Mouse (Mus musculus): ENCODE results near the gene Taok3. TPM values are rescaled to one million over a fixed set of nuclear protein-coding genes. Genes with fewer than 3 reads are reported as not detected.

Taok3 gene
- polyA plus RNA-seq, 1 experiment from 2014 or later, result 32.1 TPM

GRCm38 (mm10) chr5:117146165-117146564 is 26.2 kb downstream of the Taok3 start:
- no peak overlapping the region for H3K4me2 ChIP-seq (ENCODE audit: low read length)
- H3K4me1 ChIP-seq (ENCODE audit: control insufficient read depth, insufficient read depth, low read length), result no peaks in the 10 kb centered on the region
- H3K4me3 ChIP-seq (ENCODE audit: low read depth, low read length), result no peak overlapping the region
- ATAC-seq (no peak), DNase-seq (ENCODE audit: low spot score) (no peak)
- no peak overlapping the region for H3K9ac ChIP-seq (ENCODE audit: low read length)
- H3K9me3 ChIP-seq (replicated peaks; ENCODE audit: control insufficient read depth, low read length), result no peaks in the 10 kb centered on the region
- no peak overlapping the region for H3K27ac ChIP-seq (ENCODE audit: low read depth, low read length)
- H3K36me3 ChIP-seq (ENCODE audit: control insufficient read depth, insufficient read depth, low read length), result no peaks in the 10 kb centered on the region
- H3K27me3 ChIP-seq (replicated peaks; ENCODE audit: control insufficient read depth, insufficient read depth, low read length), result no peaks in the 10 kb centered on the region

DNA sequence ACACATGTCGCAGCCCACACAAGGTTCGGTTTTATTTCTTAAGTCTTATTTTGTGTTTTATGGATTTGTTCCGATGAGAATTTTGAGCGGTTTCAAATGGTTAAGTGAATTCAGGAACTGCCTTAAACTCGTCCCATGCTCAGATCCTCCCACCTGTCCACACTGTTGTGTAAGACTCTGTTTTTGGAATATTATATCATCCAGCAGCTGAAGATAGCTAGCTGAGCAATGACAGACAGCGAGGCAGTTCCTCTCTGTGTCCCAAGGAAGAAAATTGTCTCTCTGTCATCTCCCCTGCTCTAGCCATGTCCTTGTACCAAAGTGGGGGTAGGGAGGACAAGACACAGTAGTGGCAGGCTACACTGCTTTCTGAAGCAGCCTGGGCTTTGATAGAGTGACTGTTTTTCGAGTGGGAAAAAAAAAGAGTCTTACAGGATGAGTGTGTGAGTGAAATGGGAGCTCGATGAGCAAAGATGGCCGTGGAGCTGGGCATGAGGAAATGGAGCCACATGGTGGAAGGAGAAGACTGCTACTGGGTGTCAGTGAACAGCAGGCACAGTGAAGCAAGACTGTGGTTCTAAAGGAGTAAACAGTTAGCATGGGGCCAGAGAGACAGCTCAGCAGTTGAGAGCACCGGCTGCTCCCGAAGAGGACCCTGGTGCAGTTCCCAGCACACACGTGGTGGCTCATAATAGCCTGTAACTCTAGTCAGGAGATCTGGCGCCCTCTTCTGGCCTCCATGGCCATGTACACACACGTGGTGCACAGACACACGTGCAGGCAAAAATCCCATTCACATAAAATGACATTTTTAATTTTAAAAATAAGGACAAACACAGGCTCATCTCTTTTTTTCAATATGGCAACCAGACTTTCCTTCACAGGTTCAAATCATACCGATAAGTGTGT is 27.5 kb downstream of the Taok3 start:
- WGBS, result 91% methylated on average over 16 of the region's 16 CpGs
- DNase-seq (ENCODE audit: low spot score) (no peak), ATAC-seq (no peak)
- no peak overlapping the region for H3K27ac ChIP-seq (ENCODE audit: low read depth, low read length)
- no peak overlapping the region for H3K4me2 ChIP-seq (ENCODE audit: low read length)
- no peaks in the 10 kb centered on the region for H3K9me3 ChIP-seq (replicated peaks; ENCODE audit: control insufficient read depth, low read length)
- H3K27me3 ChIP-seq (replicated peaks; ENCODE audit: control insufficient read depth, insufficient read depth, low read length), result no peaks in the 10 kb centered on the region
- H3K4me1 ChIP-seq (ENCODE audit: control insufficient read depth, insufficient read depth, low read length), result no peaks in the 10 kb centered on the region
- H3K36me3 ChIP-seq (ENCODE audit: control insufficient read depth, insufficient read depth, low read length), result no peaks in the 10 kb centered on the region
- H3K9ac ChIP-seq (ENCODE audit: low read length), result no peak overlapping the region
- H3K4me3 ChIP-seq (ENCODE audit: low read depth, low read length), result no peak overlapping the region

DNA sequence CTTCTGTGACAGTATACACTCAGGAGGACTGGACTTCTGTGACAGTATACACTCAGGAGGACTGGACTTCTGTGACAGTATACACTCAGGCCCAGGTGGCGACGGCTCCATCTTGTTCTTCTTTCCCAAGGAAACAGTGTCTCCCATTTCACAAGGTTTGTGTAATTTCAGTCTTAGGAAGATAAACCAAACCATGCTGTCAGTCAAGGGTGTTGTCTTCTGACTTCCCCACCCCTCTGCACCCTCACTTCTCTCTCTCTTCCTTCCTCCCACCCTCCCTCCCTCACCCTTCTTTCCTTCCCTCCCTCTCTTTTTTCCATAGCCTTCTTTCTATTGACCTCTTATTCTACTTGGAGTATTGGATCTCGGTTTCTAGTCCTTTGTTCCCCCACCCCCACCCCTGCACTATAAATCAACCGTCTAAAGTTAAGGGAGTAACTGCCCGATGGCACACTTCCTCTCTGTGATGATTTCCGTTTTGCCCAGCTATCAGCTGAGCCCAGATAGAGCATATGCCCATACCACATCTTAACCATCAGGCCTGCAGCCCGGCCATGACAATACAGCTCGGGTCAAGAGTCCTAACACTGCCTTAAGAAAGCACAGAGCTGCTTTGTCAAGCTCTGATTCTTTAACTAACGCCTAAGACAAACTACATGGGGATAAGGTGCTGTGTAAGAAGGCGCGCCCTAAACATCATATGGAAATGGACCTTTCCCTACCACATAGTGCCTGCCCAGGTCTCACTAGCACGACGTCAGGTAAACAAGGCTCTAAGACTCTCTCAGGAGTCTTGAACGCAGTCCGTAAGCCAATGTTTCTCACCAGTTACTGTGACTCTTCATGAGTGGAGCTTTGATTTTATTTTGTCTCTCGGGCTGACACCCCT is 29.4 kb downstream of the Taok3 start:
- Histone ChIP-seq H3K36me3 (ENCODE audit: control insufficient read depth, insufficient read depth, low read length) (no peaks in the 10 kb centered on the region), H3K4me1 (ENCODE audit: control insufficient read depth, insufficient read depth, low read length) (no peaks in the 10 kb centered on the region), H3K9ac (ENCODE audit: low read length) (no peak overlapping the region), H3K27ac (ENCODE audit: low read depth, low read length) (no peak overlapping the region), H3K9me3 (replicated peaks; ENCODE audit: control insufficient read depth, low read length) (no peaks in the 10 kb centered on the region), H3K4me3 (ENCODE audit: low read depth, low read length) (no peak overlapping the region), H3K27me3 (replicated peaks; ENCODE audit: control insufficient read depth, insufficient read depth, low read length) (no peaks in the 10 kb centered on the region), H3K4me2 (ENCODE audit: low read length) (no peak overlapping the region)
- ATAC-seq, result no peak
- DNase-seq (ENCODE audit: low spot score), result no peak
- WGBS, result 84% methylated on average over 16 of the region's 16 CpGs

GRCm38 (mm10) chr5:117150068-117150467 is 30.1 kb downstream of the Taok3 start:
- 83% methylated on average over 5 of the region's 5 CpGs for WGBS
- Histone ChIP-seq H3K4me3 (ENCODE audit: low read depth, low read length) (no peak overlapping the region), H3K27ac (ENCODE audit: low read depth, low read length) (no peak overlapping the region), H3K9ac (ENCODE audit: low read length) (no peak overlapping the region), H3K27me3 (replicated peaks; ENCODE audit: control insufficient read depth, insufficient read depth, low read length) (no peaks in the 10 kb centered on the region), H3K4me2 (ENCODE audit: low read length) (no peak overlapping the region), H3K9me3 (replicated peaks; ENCODE audit: control insufficient read depth, low read length) (no peaks in the 10 kb centered on the region), H3K4me1 (ENCODE audit: control insufficient read depth, insufficient read depth, low read length) (no peaks in the 10 kb centered on the region), H3K36me3 (ENCODE audit: control insufficient read depth, insufficient read depth, low read length) (no peaks in the 10 kb centered on the region)
- DNase-seq (ENCODE audit: low spot score), result no peak
- no peak for ATAC-seq

- DNase-seq (ENCODE audit: low spot score) (no peak), ATAC-seq (no peak)
- H3K36me3 ChIP-seq (ENCODE audit: control insufficient read depth, insufficient read depth, low read length), result no peaks in the 10 kb centered on the region
- no peaks in the 10 kb centered on the region for H3K4me1 ChIP-seq (ENCODE audit: control insufficient read depth, insufficient read depth, low read length)
- no peak overlapping the region for H3K9ac ChIP-seq (ENCODE audit: low read length)
- H3K27ac ChIP-seq (ENCODE audit: low read depth, low read length), result no peak overlapping the region
- no peaks in the 10 kb centered on the region for H3K27me3 ChIP-seq (replicated peaks; ENCODE audit: control insufficient read depth, insufficient read depth, low read length)
- no peak overlapping the region for H3K4me2 ChIP-seq (ENCODE audit: low read length)
- H3K4me3 ChIP-seq (ENCODE audit: low read depth, low read length), result no peak overlapping the region
- no peaks in the 10 kb centered on the region for H3K9me3 ChIP-seq (replicated peaks; ENCODE audit: control insufficient read depth, low read length)
Measured at GRCm38 (mm10) chr5:117152944-117153343, 33.0 kb downstream of the Taok3 start.

DNA sequence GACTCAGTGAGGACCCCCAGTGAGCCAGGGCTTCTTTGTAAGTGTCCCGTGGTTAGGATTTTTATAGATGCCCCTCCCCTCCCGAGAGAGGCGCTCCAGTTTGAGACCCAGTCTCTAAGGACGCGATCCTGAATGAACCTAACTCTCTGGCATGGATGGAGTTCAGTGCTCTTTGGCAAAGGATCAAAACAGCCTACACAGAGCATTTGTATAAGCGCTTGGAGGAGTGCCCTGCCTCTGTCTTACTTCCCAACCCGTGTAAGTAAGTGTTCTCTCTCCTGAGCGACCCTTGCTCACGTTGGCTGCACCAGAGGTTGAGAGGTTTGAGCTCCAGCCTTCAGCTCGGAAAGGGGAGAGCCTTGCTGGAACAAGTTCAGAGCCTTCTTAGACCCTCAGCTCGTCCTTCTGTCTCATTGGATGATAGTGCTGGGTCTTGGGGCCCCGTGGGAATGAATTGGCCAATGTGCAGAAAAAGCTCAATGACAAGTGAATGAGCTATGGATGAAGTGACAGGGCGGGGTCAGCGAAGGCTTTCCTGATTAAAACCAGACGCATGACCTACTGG is 33.7 kb downstream of the Taok3 start:
- Histone ChIP-seq H3K4me1 (ENCODE audit: control insufficient read depth, insufficient read depth, low read length) (no peaks in the 10 kb centered on the region), H3K4me2 (ENCODE audit: low read length) (no peak overlapping the region), H3K27ac (ENCODE audit: low read depth, low read length) (no peak overlapping the region), H3K36me3 (ENCODE audit: control insufficient read depth, insufficient read depth, low read length) (no peaks in the 10 kb centered on the region), H3K4me3 (ENCODE audit: low read depth, low read length) (no peak overlapping the region), H3K9me3 (replicated peaks; ENCODE audit: control insufficient read depth, low read length) (no peaks in the 10 kb centered on the region), H3K9ac (ENCODE audit: low read length) (no peak overlapping the region), H3K27me3 (replicated peaks; ENCODE audit: control insufficient read depth, insufficient read depth, low read length) (no peaks in the 10 kb centered on the region)
- ATAC-seq, result no peak
- DNase-seq (ENCODE audit: low spot score), result peak; percentile 30
- WGBS, result 71% methylated on average over 15 of the region's 15 CpGs

GRCm38 (mm10) chr5:117158335-117159018 is 38.5 kb downstream of the Taok3 start:
- DNase-seq (ENCODE audit: low spot score) (no peak), ATAC-seq (no peak)
- no peak overlapping the region for H3K4me3 ChIP-seq (ENCODE audit: low read depth, low read length)
- no peaks in the 10 kb centered on the region for H3K36me3 ChIP-seq (ENCODE audit: control insufficient read depth, insufficient read depth, low read length)
- no peaks in the 10 kb centered on the region for H3K27me3 ChIP-seq (replicated peaks; ENCODE audit: control insufficient read depth, insufficient read depth, low read length)
- no peaks in the 10 kb centered on the region for H3K4me1 ChIP-seq (ENCODE audit: control insufficient read depth, insufficient read depth, low read length)
- WGBS, result 83% methylated on average over 7 of the region's 7 CpGs
- no peak overlapping the region for H3K9ac ChIP-seq (ENCODE audit: low read length)
- H3K4me2 ChIP-seq (ENCODE audit: low read length), result no peak overlapping the region
- H3K27ac ChIP-seq (ENCODE audit: low read depth, low read length), result no peak overlapping the region
- H3K9me3 ChIP-seq (replicated peaks; ENCODE audit: control insufficient read depth, low read length), result no peaks in the 10 kb centered on the region

GRCm38 (mm10) chr5:117159326-117159725 is 39.4 kb downstream of the Taok3 start:
- Histone ChIP-seq H3K9ac (ENCODE audit: low read length) (no peak overlapping the region), H3K27ac (ENCODE audit: low read depth, low read length) (no peak overlapping the region), H3K4me3 (ENCODE audit: low read depth, low read length) (no peak overlapping the region), H3K27me3 (replicated peaks; ENCODE audit: control insufficient read depth, insufficient read depth, low read length) (no peaks in the 10 kb centered on the region), H3K4me2 (ENCODE audit: low read length) (no peak overlapping the region), H3K36me3 (ENCODE audit: control insufficient read depth, insufficient read depth, low read length) (no peaks in the 10 kb centered on the region), H3K9me3 (replicated peaks; ENCODE audit: control insufficient read depth, low read length) (no peaks in the 10 kb centered on the region), H3K4me1 (ENCODE audit: control insufficient read depth, insufficient read depth, low read length) (no peaks in the 10 kb centered on the region)
- 62% methylated on average over 8 of the region's 8 CpGs for WGBS
- DNase-seq (ENCODE audit: low spot score) (no peak), ATAC-seq (no peak)

Data from forebrain, embryonic 14.5 days (tissue).